Mouse (Mus musculus) midbrain, embryonic 10.5 days (tissue): ENCODE data around the gene Sorbs2. TPM values are rescaled to one million over a fixed set of nuclear protein-coding genes. Genes with fewer than 3 reads are reported as not detected.

Experiments
- DNase-seq: peaks from one replicate; pipeline ENCODE4 v3.0.0-alpha.2; 2017; ENCODE audit warnings: low spot score
- H3K27ac ChIP-seq: fragments of 300-500 bp; sonication (generic); replicated peaks from 2 replicates; pipeline ENCODE4 v1.5.1; 2016; ENCODE audit warnings: mild to moderate bottlenecking
- H3K27me3 ChIP-seq: fragments of 300-500 bp; sonication (generic); 2 replicates; pipeline ENCODE4 v1.6.1; 2016; ENCODE audit warnings: low read depth, mild to moderate bottlenecking; ENCODE audit not compliant: poor library complexity, severe bottlenecking
- H3K36me3 ChIP-seq: fragments of 300-500 bp; sonication (generic); 2 replicates; pipeline ENCODE4 v1.6.1; 2016; ENCODE audit warnings: mild to moderate bottlenecking, moderate library complexity
- H3K4me1 ChIP-seq: fragments of 300-500 bp; sonication (generic); 2 replicates; pipeline ENCODE4 v1.6.1; 2016
- H3K4me3 ChIP-seq: fragments of 300-500 bp; sonication (generic); 2 replicates; pipeline ENCODE4 v1.5.1; 2016; ENCODE audit warnings: mild to moderate bottlenecking, moderate library complexity
- H3K9me3 ChIP-seq: fragments of 300-500 bp; sonication (generic); replicated peaks from 2 replicates; pipeline ENCODE4 v1.6.1; 2016; ENCODE audit warnings: mild to moderate bottlenecking
- WGBS: fragments of 180-500 bp; shearing (Covaris S2); methylation state at CpG from one replicate; pipeline ENCODE4 v1.1.7; 2016; 5-methylcytosine and 5-hydroxymethylcytosine counted together
- polyA plus RNA-seq: library from polyadenylated mRNA; unstranded; fragments of >200 nt; fragmentation: Nextera tagmentation; extraction: Ambion mirVana; gene quantifications from 2 replicates; pipeline ENCODE4 v1.2.1, GENCODE M21; 2016

Gene Sorbs2
- polyA plus RNA-seq, 1 experiment from 2014 or later, result 43.8 TPM

DNA sequence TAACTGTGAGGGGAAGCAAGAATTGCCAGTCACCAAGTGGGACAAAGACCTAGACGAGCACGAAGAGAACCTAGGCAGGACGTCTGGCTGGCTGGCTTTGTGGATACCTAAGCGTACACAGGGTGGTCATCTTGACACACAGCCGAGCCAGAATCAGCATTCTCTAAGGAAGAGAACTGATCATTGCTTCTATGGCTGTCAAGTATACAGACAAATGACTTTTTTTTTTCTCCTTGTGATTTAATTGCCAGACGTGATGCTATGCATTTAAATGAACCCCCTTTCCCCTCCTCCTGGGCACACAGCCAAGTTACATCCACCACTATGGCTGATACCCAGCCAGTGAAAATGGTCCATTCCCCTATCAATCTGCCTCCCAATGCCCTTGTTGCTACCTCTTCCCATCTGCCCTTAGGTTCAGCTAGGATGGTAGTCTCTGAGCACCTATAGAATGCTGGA lies 168.3 kb downstream of the Sorbs2 start:
- Histone ChIP-seq H3K27me3 (no peaks in the 10 kb centered on the region), H3K4me3 (no peak overlapping the region), H3K27ac (no peak overlapping the region), H3K9me3 (no peaks in the 10 kb centered on the region), H3K36me3 (no peaks in the 10 kb centered on the region), H3K4me1 (peaks cover 22% of the 10 kb centered on the region)
- 84% methylated on average over 6 of the region's 6 CpGs for WGBS
- DNase-seq, result no peak

DNA sequence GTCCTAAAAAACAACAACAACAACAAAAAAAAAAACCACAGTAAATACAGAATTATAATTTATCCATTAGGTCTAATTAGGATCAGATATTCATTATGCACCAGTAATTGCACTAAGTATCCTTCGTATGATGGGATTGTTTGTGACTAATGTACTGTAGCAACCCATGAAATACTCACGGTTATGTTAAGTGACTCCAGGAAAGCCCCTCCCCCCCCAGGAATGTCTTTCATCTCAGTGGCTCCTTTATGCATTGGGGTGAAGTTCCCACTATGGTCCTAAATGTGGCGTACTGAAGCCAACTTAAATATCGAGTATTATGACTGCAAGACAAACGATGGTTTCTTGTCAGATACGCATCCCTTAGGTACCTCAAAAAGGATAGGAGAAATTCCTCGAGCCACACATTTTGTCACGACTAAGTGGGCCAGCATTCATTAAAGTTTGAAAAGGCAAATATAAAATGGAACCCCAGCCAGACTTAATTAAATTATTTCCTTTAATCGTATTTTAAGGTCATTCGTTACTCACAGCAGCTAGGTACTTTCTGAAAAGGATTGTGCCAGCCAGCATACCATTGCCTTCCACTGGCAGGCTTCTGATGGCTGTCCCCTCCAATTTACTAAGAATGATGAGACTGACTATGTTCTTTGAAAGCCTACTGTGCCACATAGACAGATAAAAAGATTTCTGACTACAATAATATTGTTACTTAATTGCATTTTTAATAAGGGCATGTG lies 169.7 kb downstream of the Sorbs2 start:
- H3K9me3 ChIP-seq, result no peaks in the 10 kb centered on the region
- H3K36me3 ChIP-seq, result no peaks in the 10 kb centered on the region
- WGBS, result 66% methylated on average over 10 of the region's 10 CpGs
- no peak overlapping the region for H3K27ac ChIP-seq
- H3K4me1 ChIP-seq, result peaks cover 22% of the 10 kb centered on the region
- DNase-seq, result no peak
- no peaks in the 10 kb centered on the region for H3K27me3 ChIP-seq
- H3K4me3 ChIP-seq, result no peak overlapping the region

DNA sequence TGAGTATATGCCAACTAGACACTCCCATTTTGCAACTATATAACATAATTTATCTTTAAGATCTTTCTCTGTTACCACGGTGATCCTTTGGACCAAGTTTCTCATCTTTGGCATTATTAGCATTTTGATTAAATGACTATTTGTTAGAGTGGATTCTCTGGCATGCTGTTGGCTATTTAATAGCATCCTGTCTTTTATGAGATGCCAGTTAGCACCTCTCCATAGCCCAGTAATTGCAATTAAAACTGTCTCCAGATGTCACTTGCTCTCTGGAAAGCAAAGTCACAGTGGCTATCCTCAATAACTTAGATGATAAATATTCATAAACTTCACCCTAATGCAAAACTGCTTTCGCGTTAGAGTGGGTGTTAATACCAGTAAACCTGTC lies 170.3 kb downstream of the Sorbs2 start:
- H3K27ac ChIP-seq, result no peak overlapping the region
- no peak for DNase-seq
- no peaks in the 10 kb centered on the region for H3K27me3 ChIP-seq
- H3K36me3 ChIP-seq, result no peaks in the 10 kb centered on the region
- no peak overlapping the region for H3K4me3 ChIP-seq
- 92% methylated on average over 3 of the region's 3 CpGs for WGBS
- H3K4me1 ChIP-seq, result peaks cover 22% of the 10 kb centered on the region
- H3K9me3 ChIP-seq, result no peaks in the 10 kb centered on the region

DNA sequence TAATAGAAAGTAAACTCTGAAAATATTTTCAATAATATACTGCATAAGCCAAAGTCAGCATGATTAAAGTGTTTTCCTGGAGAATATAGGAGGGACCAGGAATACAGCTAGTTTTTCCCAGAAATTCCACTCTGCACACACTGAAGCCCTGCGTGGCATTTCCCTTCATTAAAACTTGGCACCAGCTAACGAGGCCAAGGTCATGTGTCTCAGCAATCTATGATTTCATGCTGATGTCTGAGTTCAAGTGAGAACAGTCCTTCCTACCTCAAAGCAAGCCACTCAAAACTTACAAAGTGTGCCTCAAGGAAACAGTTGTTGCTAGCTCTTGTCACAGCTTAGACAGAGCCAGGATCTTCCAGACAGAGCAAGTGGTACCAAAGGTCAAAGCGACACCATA lies 173.6 kb downstream of the Sorbs2 start:
- no peak overlapping the region for H3K27ac ChIP-seq
- H3K4me1 ChIP-seq, result peaks cover 17% of the 10 kb centered on the region
- no peak for DNase-seq
- 89% methylated on average over 3 of the region's 3 CpGs for WGBS
- no peak overlapping the region for H3K4me3 ChIP-seq
- no peaks in the 10 kb centered on the region for H3K36me3 ChIP-seq
- H3K27me3 ChIP-seq, result no peaks in the 10 kb centered on the region
- no peaks in the 10 kb centered on the region for H3K9me3 ChIP-seq

DNA sequence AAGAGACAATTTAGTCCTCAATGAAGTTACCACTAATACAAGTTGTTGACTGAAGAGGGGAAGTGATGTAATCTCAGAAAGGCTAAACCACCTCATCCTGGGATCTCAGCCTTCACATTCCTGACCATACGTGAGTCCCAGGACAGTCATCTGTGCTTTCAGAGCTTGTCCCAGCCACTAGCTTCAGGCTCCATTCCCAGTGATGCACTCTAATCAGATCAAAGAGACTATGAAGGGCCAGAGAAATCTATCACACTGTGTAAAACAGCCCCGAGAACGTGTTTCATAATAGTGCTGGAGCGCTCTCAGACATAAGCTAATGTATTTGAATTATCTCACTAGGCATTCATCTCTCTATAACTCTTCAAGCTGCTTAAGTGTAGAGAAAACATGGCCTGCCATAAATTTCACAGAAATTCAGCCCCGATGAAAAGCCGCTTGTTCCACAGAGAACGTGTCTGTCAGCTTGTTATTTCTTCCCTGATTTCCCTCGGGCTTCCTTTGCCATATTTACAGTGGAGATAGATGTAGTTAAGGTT lies 175.3 kb downstream of the Sorbs2 start:
- Histone ChIP-seq H3K27me3 (no peaks in the 10 kb centered on the region), H3K9me3 (no peaks in the 10 kb centered on the region), H3K36me3 (peaks cover 8% of the 10 kb centered on the region), H3K4me3 (no peak overlapping the region), H3K4me1 (peaks cover under 1% of the 10 kb centered on the region; the same call in 1 of the 2 replicates), H3K27ac (no peak overlapping the region)
- no peak for DNase-seq
- WGBS, result 93% methylated on average over 8 of the region's 8 CpGs

DNA sequence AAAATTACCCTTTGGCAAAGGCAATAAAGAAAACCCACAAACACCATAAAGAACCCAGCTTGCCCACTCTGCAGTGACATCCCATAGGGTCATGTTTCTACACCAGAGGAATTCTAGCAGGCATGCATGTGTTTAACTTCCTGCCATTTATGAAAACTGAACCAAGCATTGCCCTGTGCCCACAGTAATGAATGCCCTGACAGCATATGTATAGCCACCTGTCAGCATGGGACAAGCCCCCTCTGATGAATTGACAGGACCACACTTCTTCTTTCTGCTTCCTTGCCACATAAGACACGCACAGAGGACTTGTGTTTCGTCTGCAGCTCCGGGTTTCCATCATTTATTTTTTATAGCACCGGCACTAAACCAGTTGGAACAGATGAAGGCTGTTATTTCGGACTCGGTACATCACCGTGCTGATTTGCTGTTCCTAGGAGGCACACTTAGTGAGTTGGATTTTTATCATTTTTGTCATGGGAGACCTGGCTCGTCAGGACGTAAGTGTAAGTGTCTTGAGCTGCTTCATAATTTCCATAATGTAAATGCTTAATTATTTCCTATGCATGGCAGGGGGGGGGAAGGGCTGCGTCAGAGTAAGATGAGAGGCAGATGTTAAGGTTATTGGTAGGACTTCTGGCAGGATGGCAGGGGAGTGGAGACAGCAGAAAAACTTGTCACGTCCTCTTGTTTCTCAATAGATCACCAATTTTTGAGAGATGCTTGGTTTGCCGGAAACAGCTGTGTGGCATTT lies 180.5 kb downstream of the Sorbs2 start:
- H3K36me3 ChIP-seq, result peaks cover 19% of the 10 kb centered on the region
- no peaks in the 10 kb centered on the region; the same call in 1 of the 2 replicates for H3K9me3 ChIP-seq
- H3K27ac ChIP-seq, result no peak overlapping the region
- no peak for DNase-seq
- no peak overlapping the region for H3K4me3 ChIP-seq
- 88% methylated on average over 12 of the region's 12 CpGs for WGBS
- H3K27me3 ChIP-seq, result no peaks in the 10 kb centered on the region
- H3K4me1 ChIP-seq, result 0 out of 2 replicates have a peak, but pooled peaks cover 3% of the 10 kb centered on the region

DNA sequence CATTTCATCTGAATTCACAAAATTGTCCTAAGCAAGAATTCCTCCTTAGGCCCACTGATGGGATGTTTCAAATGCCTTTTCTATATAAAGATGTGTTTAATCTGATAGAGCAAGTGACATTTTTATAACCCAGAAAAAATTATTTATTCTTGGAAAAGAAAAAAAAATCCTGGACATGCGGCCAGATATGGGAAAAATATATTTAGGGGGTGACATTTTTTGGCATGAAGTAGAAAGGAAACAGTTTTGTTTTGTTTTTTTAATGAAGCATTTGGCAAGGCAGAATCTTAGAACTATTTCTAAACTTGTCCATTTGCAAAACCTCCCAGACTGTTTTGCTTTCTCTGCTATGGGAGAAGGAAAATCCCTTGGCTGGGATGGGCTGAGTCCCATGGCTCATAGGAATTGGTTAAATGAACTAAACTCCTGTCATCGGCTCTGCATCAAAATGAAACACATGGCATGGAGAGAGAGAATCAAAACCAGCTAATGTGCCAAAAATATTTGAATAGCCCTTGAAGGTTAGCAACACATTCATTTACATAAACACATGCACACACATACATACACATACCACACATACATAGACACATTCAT lies 182.1 kb downstream of the Sorbs2 start:
- H3K27me3 ChIP-seq, result no peaks in the 10 kb centered on the region
- H3K4me1 ChIP-seq, result 0 out of 2 replicates have a peak, but pooled peaks cover 3% of the 10 kb centered on the region
- H3K4me3 ChIP-seq, result no peak overlapping the region
- no peak overlapping the region for H3K27ac ChIP-seq
- 89% methylated on average over 2 of the region's 2 CpGs for WGBS
- no peak for DNase-seq
- no peaks in the 10 kb centered on the region; the same call in 1 of the 2 replicates for H3K9me3 ChIP-seq
- peaks cover 19% of the 10 kb centered on the region for H3K36me3 ChIP-seq

DNA sequence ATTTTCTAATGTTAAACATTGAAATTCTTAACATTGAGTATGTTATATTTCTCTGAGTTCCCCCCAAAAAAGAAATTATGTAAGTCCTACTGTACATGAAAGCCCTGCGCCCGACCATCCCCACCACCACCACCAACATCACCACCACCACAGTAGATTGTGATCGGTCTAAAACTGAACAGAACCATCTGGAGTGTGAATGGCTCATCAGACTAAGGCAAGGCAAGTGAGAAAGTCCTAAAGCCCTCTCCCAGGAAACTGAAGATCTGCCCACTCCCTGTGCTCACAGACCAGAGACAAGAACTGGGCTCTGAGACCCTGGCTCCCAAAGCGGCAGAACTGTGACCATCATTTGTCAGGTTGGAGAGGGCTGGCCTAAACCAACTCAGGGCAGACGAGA lies 192.5 kb downstream of the Sorbs2 start:
- H3K27ac ChIP-seq, result no peak overlapping the region
- H3K4me3 ChIP-seq, result no peak overlapping the region
- no peak for DNase-seq
- no peaks in the 10 kb centered on the region for H3K27me3 ChIP-seq
- H3K36me3 ChIP-seq, result 0 out of 2 replicates have a peak, but pooled peaks cover 4% of the 10 kb centered on the region
- H3K9me3 ChIP-seq, result no peaks in the 10 kb centered on the region
- H3K4me1 ChIP-seq, result peaks cover 9% of the 10 kb centered on the region
- 93% methylated on average over 5 of the region's 5 CpGs for WGBS

DNA sequence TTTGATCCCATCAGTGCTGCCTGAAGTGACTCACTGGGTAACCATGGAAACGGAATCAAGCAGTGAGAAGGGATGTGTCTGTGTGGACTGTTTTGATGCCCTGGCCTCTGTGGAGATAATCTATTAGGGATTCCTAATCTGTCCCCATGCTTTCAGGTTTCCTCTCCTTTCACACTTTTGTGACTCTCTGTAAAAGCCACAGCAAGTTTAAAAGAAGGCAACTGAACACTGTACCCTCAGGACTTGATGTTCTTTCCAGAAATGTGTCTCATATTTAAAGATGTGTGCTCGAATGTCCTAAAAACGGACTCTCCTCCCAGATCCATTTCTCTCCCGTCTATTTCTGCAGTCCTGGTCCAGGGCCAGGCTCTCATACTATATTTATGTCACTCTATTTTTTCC lies 196.1 kb downstream of the Sorbs2 start:
- Histone ChIP-seq H3K36me3 (0 out of 2 replicates have a peak, but pooled peaks cover 7% of the 10 kb centered on the region), H3K4me1 (peaks cover 9% of the 10 kb centered on the region), H3K27me3 (no peaks in the 10 kb centered on the region), H3K4me3 (no peak overlapping the region), H3K27ac (no peak overlapping the region), H3K9me3 (no peaks in the 10 kb centered on the region; the same call in 1 of the 2 replicates)
- 68% methylated on average over 4 of the region's 4 CpGs for WGBS
- DNase-seq, result peak; percentile 37

DNA sequence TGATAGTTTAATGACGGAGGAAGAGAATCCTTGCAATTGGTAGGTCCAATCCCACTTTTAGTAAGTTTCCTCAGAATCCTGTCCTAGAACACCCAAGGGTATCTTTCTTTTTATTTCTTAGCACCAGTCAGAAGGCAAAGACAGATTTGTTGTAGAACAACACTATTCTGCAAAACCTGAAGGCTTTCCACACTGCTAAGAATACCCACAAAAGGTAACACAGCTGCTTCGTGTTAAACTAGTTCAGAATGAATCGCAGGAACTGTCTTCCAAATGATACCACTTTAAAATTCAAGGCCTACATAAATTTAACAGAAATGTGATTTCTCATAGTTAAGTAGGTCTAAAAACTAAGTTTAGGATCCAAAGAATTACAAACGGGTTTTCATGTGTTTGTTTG lies 201.5 kb downstream of the Sorbs2 start:
- Histone ChIP-seq H3K9me3 (no peaks in the 10 kb centered on the region; the same call in 1 of the 2 replicates), H3K27ac (no peak overlapping the region), H3K36me3 (0 out of 2 replicates have a peak, but pooled peaks cover 9% of the 10 kb centered on the region), H3K4me1 (peaks cover under 1% of the 10 kb centered on the region; the same call in 1 of the 2 replicates), H3K27me3 (no peaks in the 10 kb centered on the region), H3K4me3 (no peak overlapping the region)
- WGBS, result 88% methylated on average over 4 of the region's 4 CpGs
- no peak for DNase-seq

DNA sequence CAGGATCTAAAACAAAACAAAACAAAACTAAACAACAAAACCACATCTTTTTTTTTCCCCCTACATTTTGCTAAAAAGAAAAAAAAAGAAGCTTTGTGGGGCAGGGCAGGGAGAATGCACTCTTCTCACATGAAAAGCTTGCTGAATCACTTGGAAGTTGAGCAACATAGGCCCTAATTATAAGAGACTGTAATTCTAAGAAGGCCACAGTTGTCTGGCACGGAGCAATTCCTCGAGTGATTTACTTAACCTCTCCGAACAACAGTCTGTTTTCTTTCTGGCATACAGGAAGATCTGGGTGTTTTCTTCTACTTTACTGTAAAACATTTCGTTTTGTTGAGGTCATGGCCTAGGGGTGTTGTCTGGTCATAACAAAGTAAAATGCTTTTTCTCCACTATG lies 202.1 kb downstream of the Sorbs2 start:
- no peaks in the 10 kb centered on the region for H3K27me3 ChIP-seq
- DNase-seq, result no peak
- peaks cover 4% of the 10 kb centered on the region; the same call in 1 of the 2 replicates for H3K4me1 ChIP-seq
- H3K4me3 ChIP-seq, result no peak overlapping the region
- no peak overlapping the region for H3K27ac ChIP-seq
- H3K36me3 ChIP-seq, result 0 out of 2 replicates have a peak, but pooled peaks cover 9% of the 10 kb centered on the region
- H3K9me3 ChIP-seq, result no peaks in the 10 kb centered on the region; the same call in 1 of the 2 replicates
- WGBS, result 89% methylated on average over 4 of the region's 4 CpGs

DNA sequence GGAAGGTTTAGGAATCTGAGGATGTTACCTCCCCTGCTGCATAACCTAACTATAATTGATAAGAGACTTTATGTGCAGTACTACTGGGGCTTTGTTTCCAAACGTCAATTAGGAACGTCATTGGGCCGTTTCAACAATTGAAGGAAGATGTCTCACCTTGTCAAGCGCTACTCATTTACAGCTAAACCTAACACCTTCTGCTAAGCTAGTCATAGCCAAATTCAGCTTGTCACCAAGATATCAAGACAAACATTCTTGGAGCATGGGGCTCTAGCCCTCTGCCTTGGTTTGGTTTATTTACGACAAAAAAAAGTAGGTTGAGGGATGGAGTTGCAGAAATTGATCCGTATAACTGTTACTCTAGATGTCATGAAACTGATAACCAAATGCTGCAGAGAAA lies 205.0 kb downstream of the Sorbs2 start:
- Histone ChIP-seq H3K9me3 (no peaks in the 10 kb centered on the region), H3K27me3 (no peaks in the 10 kb centered on the region)

More for the DNA sequence above, 205.0 kb downstream of the Sorbs2 start:
- DNase-seq, result no peak
- peaks cover 11% of the 10 kb centered on the region; the same call in 1 of the 2 replicates for H3K4me1 ChIP-seq
- 0 out of 2 replicates have a peak, but pooled peaks cover 6% of the 10 kb centered on the region for H3K36me3 ChIP-seq
- 94% methylated on average over 6 of the region's 6 CpGs for WGBS
- H3K27ac ChIP-seq, result no peak overlapping the region
- H3K4me3 ChIP-seq, result no peak overlapping the region
